Mouse (Mus musculus): ENCODE measurements at regions not wholly inside any gene's neighbourhood (a gene's known extent, or its start where the extent isn't known, plus 50 kb on each side); places are given as distances from the start of the nearest gene placed in this dataset.

- Histone ChIP-seq H3K27me3 (ENCODE audit: control insufficient read depth, insufficient read depth, low read length, poor library complexity, severe bottlenecking) (no peaks in the 10 kb centered on the region), H3K27ac (ENCODE audit: insufficient read depth, low read length) (no peak overlapping the region)
Observed at GRCm38 (mm10) chr13:32465787-32466186, 127.2 kb upstream of the Gmds start.

GRCm38 (mm10) chr13:32465041-32465682 lies 126.6 kb upstream of the Gmds start:
- no peak overlapping the region for H3K4me3 ChIP-seq (ENCODE audit: low read depth, low read length)
- no peak overlapping the region for H3K27ac ChIP-seq (ENCODE audit: insufficient read depth, low read length)
- peaks cover 2% of the 10 kb centered on the region for H3K4me1 ChIP-seq (ENCODE audit: control insufficient read depth, insufficient read depth, low read length)
- H3K36me3 ChIP-seq (ENCODE audit: control insufficient read depth, insufficient read depth, low read length, poor library complexity, severe bottlenecking) = no peaks in the 10 kb centered on the region
- H3K27me3 ChIP-seq (ENCODE audit: control insufficient read depth, insufficient read depth, low read length, poor library complexity, severe bottlenecking) = no peaks in the 10 kb centered on the region
- TF ChIP-seq EP300 (IDR thresholded peaks at IDR 0.05; ENCODE audit: insufficient read depth, low read depth, low read length) (no peak), CTCF (IDR thresholded peaks at IDR 0.05; ENCODE audit: low read depth, low read length) (no peak), POLR2A (IDR thresholded peaks at IDR 0.05; ENCODE audit: insufficient read depth, low read length) (no peak)
- H3K9ac ChIP-seq (ENCODE audit: low read depth, poor library complexity, severe bottlenecking) = no peak overlapping the region
- H3K9me3 ChIP-seq (replicated peaks; ENCODE audit: control insufficient read depth, insufficient read depth, low read length, poor library complexity, severe bottlenecking) = no peaks in the 10 kb centered on the region

More at GRCm38 (mm10) chr13:32465787-32466186, 127.2 kb upstream of the Gmds start:
- Histone ChIP-seq H3K36me3 (ENCODE audit: control insufficient read depth, insufficient read depth, low read length, poor library complexity, severe bottlenecking) (no peaks in the 10 kb centered on the region), H3K4me1 (ENCODE audit: control insufficient read depth, insufficient read depth, low read length) (peaks cover 2% of the 10 kb centered on the region), H3K9ac (ENCODE audit: low read depth, poor library complexity, severe bottlenecking) (no peak overlapping the region), H3K4me3 (ENCODE audit: low read depth, low read length) (no peak overlapping the region), H3K9me3 (replicated peaks; ENCODE audit: control insufficient read depth, insufficient read depth, low read length, poor library complexity, severe bottlenecking) (no peaks in the 10 kb centered on the region)
- no peak for TF ChIP-seq POLR2A (IDR thresholded peaks at IDR 0.05; ENCODE audit: insufficient read depth, low read length)
- no peak for TF ChIP-seq CTCF (IDR thresholded peaks at IDR 0.05; ENCODE audit: low read depth, low read length)
- TF ChIP-seq EP300 (IDR thresholded peaks at IDR 0.05; ENCODE audit: insufficient read depth, low read depth, low read length) = no peak

GRCm38 (mm10) chr13:32454419-32455146 lies 116.0 kb upstream of the Gmds start:
- no peak overlapping the region for H3K4me3 ChIP-seq (ENCODE audit: low read depth, low read length)
- no peak overlapping the region for H3K9ac ChIP-seq (ENCODE audit: low read depth, poor library complexity, severe bottlenecking)
- no peaks in the 10 kb centered on the region for H3K27me3 ChIP-seq (ENCODE audit: control insufficient read depth, insufficient read depth, low read length, poor library complexity, severe bottlenecking)
- H3K36me3 ChIP-seq (ENCODE audit: control insufficient read depth, insufficient read depth, low read length, poor library complexity, severe bottlenecking) = no peaks in the 10 kb centered on the region
- no peak overlapping the region for H3K27ac ChIP-seq (ENCODE audit: insufficient read depth, low read length)
- no peaks in the 10 kb centered on the region for H3K4me1 ChIP-seq (ENCODE audit: control insufficient read depth, insufficient read depth, low read length)
- TF ChIP-seq POLR2A (IDR thresholded peaks at IDR 0.05; ENCODE audit: insufficient read depth, low read length) = no peak
- no peak for TF ChIP-seq CTCF (IDR thresholded peaks at IDR 0.05; ENCODE audit: low read depth, low read length)
- no peak for TF ChIP-seq EP300 (IDR thresholded peaks at IDR 0.05; ENCODE audit: insufficient read depth, low read depth, low read length)
- H3K9me3 ChIP-seq (replicated peaks; ENCODE audit: control insufficient read depth, insufficient read depth, low read length, poor library complexity, severe bottlenecking) = no peaks in the 10 kb centered on the region

- no peaks in the 10 kb centered on the region for H3K36me3 ChIP-seq (ENCODE audit: control insufficient read depth, insufficient read depth, low read length, poor library complexity, severe bottlenecking)
- TF ChIP-seq EP300 (IDR thresholded peaks at IDR 0.05; ENCODE audit: insufficient read depth, low read depth, low read length) = no peak
- TF ChIP-seq CTCF (IDR thresholded peaks at IDR 0.05; ENCODE audit: low read depth, low read length) = no peak
- TF ChIP-seq POLR2A (IDR thresholded peaks at IDR 0.05; ENCODE audit: insufficient read depth, low read length) = no peak
- no peaks in the 10 kb centered on the region for H3K27me3 ChIP-seq (ENCODE audit: control insufficient read depth, insufficient read depth, low read length, poor library complexity, severe bottlenecking)
- H3K9me3 ChIP-seq (replicated peaks; ENCODE audit: control insufficient read depth, insufficient read depth, low read length, poor library complexity, severe bottlenecking) = no peaks in the 10 kb centered on the region
- H3K27ac ChIP-seq (ENCODE audit: insufficient read depth, low read length) = no peak overlapping the region
- no peak overlapping the region for H3K4me3 ChIP-seq (ENCODE audit: low read depth, low read length)
- no peak overlapping the region for H3K9ac ChIP-seq (ENCODE audit: low read depth, poor library complexity, severe bottlenecking)
- H3K4me1 ChIP-seq (ENCODE audit: control insufficient read depth, insufficient read depth, low read length) = no peaks in the 10 kb centered on the region
Observed at GRCm38 (mm10) chr13:32449710-32450417, 111.3 kb upstream of the Gmds start.

GRCm38 (mm10) chr13:32444531-32444930 lies 106.0 kb upstream of the Gmds start:
- Histone ChIP-seq H3K27me3 (ENCODE audit: control insufficient read depth, insufficient read depth, low read length, poor library complexity, severe bottlenecking) (no peaks in the 10 kb centered on the region), H3K36me3 (ENCODE audit: control insufficient read depth, insufficient read depth, low read length, poor library complexity, severe bottlenecking) (no peaks in the 10 kb centered on the region), H3K9me3 (replicated peaks; ENCODE audit: control insufficient read depth, insufficient read depth, low read length, poor library complexity, severe bottlenecking) (no peaks in the 10 kb centered on the region), H3K4me3 (ENCODE audit: low read depth, low read length) (no peak overlapping the region), H3K9ac (ENCODE audit: low read depth, poor library complexity, severe bottlenecking) (no peak overlapping the region), H3K27ac (ENCODE audit: insufficient read depth, low read length) (no peak overlapping the region), H3K4me1 (ENCODE audit: control insufficient read depth, insufficient read depth, low read length) (no peaks in the 10 kb centered on the region)
- TF ChIP-seq CTCF (IDR thresholded peaks at IDR 0.05; ENCODE audit: low read depth, low read length) = no peak
- TF ChIP-seq POLR2A (IDR thresholded peaks at IDR 0.05; ENCODE audit: insufficient read depth, low read length) = no peak
- no peak for TF ChIP-seq EP300 (IDR thresholded peaks at IDR 0.05; ENCODE audit: insufficient read depth, low read depth, low read length)

Data from ES-Bruce4 (cell line).